Mouse (Mus musculus) ES-E14 (cell line): ENCODE measurements around the gene Cfap61. TPM values are rescaled to one million over a fixed set of nuclear protein-coding genes. Genes with fewer than 3 reads are reported as not detected.

Source experiments
- DNase-seq: peaks from one replicate; pipeline ENCODE4 v3.0.0-alpha.2; 2013; ENCODE audit warnings: low read depth, low spot score
- H3K27ac ChIP-seq: 2 replicates; pipeline ENCODE4 v1.5.1; 2012; ENCODE audit warnings: low read depth, mild to moderate bottlenecking, low read length, moderate library complexity, mixed read lengths; ENCODE audit not compliant: poor library complexity, insufficient read depth, severe bottlenecking
- H3K36me3 ChIP-seq: 2 replicates; pipeline ENCODE4 v1.6.1; 2012; ENCODE audit warnings: mild to moderate bottlenecking, low read length, moderate library complexity, mixed read lengths; ENCODE audit not compliant: control insufficient read depth, poor library complexity, insufficient read depth, severe bottlenecking
- H3K4me1 ChIP-seq, 2 experiments: fragments of 150-350 bp in 1 of 2; sonication (generic) in 1 of 2; 2 replicates each; pipeline ENCODE4 v1.6.1; 2012; ENCODE audit warnings: low read length in 2 of 2, mild to moderate bottlenecking in 1 of 2, mixed read lengths in 1 of 2; ENCODE audit not compliant: control insufficient read depth in 2 of 2, insufficient read depth in 2 of 2, poor library complexity in 1 of 2
- H3K4me3 ChIP-seq, 2 experiments: fragments of 150-350 bp in 1 of 2; sonication (generic) in 1 of 2; 2 replicates each; pipeline ENCODE4 v1.5.1; 2012; ENCODE audit warnings: low read length in 2 of 2, low read depth in 1 of 2, mild to moderate bottlenecking in 1 of 2, mixed read lengths in 1 of 2; ENCODE audit not compliant: insufficient read depth in 1 of 2, poor library complexity in 1 of 2, severe bottlenecking in 1 of 2
- H3K9ac ChIP-seq: 2 replicates; pipeline ENCODE4 v1.6.1; 2012; ENCODE audit warnings: low read depth, mild to moderate bottlenecking, low read length, mixed read lengths; ENCODE audit not compliant: poor library complexity, insufficient read depth, severe bottlenecking
- H3K9me3 ChIP-seq: fragments of 150-350 bp; sonication (generic); 2 replicates; pipeline ENCODE4 v1.6.1; 2012; ENCODE audit warnings: low read depth, mild to moderate bottlenecking, low read length; ENCODE audit not compliant: control insufficient read depth, insufficient read depth
- CHD2 ChIP-seq: IDR thresholded peaks from 2 replicates; pipeline ENCODE4 v1.6.1; 2014; ENCODE audit warnings: mild to moderate bottlenecking, low read depth, low read length, inconsistent platforms
- HCFC1 ChIP-seq: IDR thresholded peaks from 2 replicates; pipeline ENCODE4 v1.6.1; 2012; ENCODE audit warnings: low read length, inconsistent platforms, borderline replicate concordance; ENCODE audit not compliant: insufficient read depth
- MAFK ChIP-seq: IDR thresholded peaks from 2 replicates; pipeline ENCODE4 v1.6.1; 2014; ENCODE audit warnings: mild to moderate bottlenecking, low read depth, low read length, inconsistent platforms; ENCODE audit not compliant: insufficient read depth
- ZC3H11A ChIP-seq: IDR thresholded peaks from 2 replicates; pipeline ENCODE4 v1.6.1; 2012; ENCODE audit warnings: low read depth, mild to moderate bottlenecking, inconsistent platforms, low read length, borderline replicate concordance
- ZNF384 ChIP-seq: IDR thresholded peaks from 2 replicates; pipeline ENCODE4 v1.6.1; 2012; ENCODE audit warnings: low read depth, low read length, inconsistent platforms
- in situ Hi-C, 2 experiments: fragments of 600-800 bp; cut with MboI; formaldehyde crosslinking; loops; one replicate each; pipeline ENCODE4 v1.15.1; 2025; ENCODE audit warnings: low sequenced_read_pairs in 2 of 2, inconsistent platforms in 1 of 2; ENCODE audit not compliant: unreplicated experiment in 2 of 2
- total RNA-seq: library from RNA; depleted of rRNA; stranded (reverse); fragments of 300-350 nt; gene quantifications from 2 replicates; pipeline ENCODE4 v1.2.3, GENCODE M21; 2012

Cfap61 gene
- total RNA-seq, 1 experiment, result 0.45 TPM

GRCm38 (mm10) chr2:146105341-146105740 is 170.8 kb downstream of the Cfap61 start:
- no peaks in the 10 kb centered on the region for H3K4me1 ChIP-seq
- DNase-seq, result no peak
- H3K9me3 ChIP-seq, result no peaks in the 10 kb centered on the region
- no peak overlapping the region for H3K9ac ChIP-seq
- H3K4me3 ChIP-seq, result no peak overlapping the region
- H3K36me3 ChIP-seq, result no peaks in the 10 kb centered on the region
- no peak for TF ChIP-seq CHD2
- TF ChIP-seq ZNF384, result no peak
- TF ChIP-seq MAFK, result no peak
- no peak for TF ChIP-seq ZC3H11A
- no peak for TF ChIP-seq HCFC1
- in situ Hi-C loops, result no loop called here
- H3K27ac ChIP-seq, result no peak overlapping the region

GRCm38 (mm10) chr2:146107980-146108379 is 173.4 kb downstream of the Cfap61 start:
- Histone ChIP-seq H3K4me1 (no peaks in the 10 kb centered on the region), H3K4me3 (no peak overlapping the region), H3K36me3 (no peaks in the 10 kb centered on the region), H3K9me3 (no peaks in the 10 kb centered on the region), H3K27ac (no peak overlapping the region), H3K9ac (no peak overlapping the region)
- DNase-seq, result no peak
- in situ Hi-C loops, result no loop called here
- TF ChIP-seq ZNF384, result no peak
- TF ChIP-seq CHD2, result no peak
- TF ChIP-seq MAFK, result no peak
- TF ChIP-seq ZC3H11A, result no peak
- TF ChIP-seq HCFC1, result no peak

GRCm38 (mm10) chr2:146109921-146110320 is 175.3 kb downstream of the Cfap61 start:
- H3K9ac ChIP-seq, result no peak overlapping the region
- H3K4me1 ChIP-seq, result no peaks in the 10 kb centered on the region
- no peak for TF ChIP-seq ZC3H11A
- TF ChIP-seq HCFC1, result no peak
- no peak for TF ChIP-seq MAFK
- no peak for TF ChIP-seq ZNF384
- no peak for TF ChIP-seq CHD2
- H3K4me3 ChIP-seq, result no peak overlapping the region
- no peaks in the 10 kb centered on the region for H3K9me3 ChIP-seq
- H3K36me3 ChIP-seq, result no peaks in the 10 kb centered on the region
- in situ Hi-C loops, result no loop called here
- H3K27ac ChIP-seq, result no peak overlapping the region
- DNase-seq, result no peak

- in situ Hi-C loops, result no loop called here
- Histone ChIP-seq H3K9me3 (no peaks in the 10 kb centered on the region), H3K4me1 (no peaks in the 10 kb centered on the region), H3K36me3 (no peaks in the 10 kb centered on the region), H3K27ac (no peak overlapping the region), H3K4me3 (no peak overlapping the region), H3K9ac (no peak overlapping the region)
- no peak for DNase-seq
- TF ChIP-seq MAFK (no peak), ZC3H11A (no peak), CHD2 (no peak), HCFC1 (no peak), ZNF384 (no peak)
Observed at GRCm38 (mm10) chr2:146116282-146116681, 181.7 kb downstream of the Cfap61 start.

- no peaks in the 10 kb centered on the region for H3K4me1 ChIP-seq
- H3K4me3 ChIP-seq, result no peak overlapping the region
- TF ChIP-seq ZC3H11A (no peak), CHD2 (no peak), ZNF384 (no peak), HCFC1 (no peak), MAFK (no peak)
- no peaks in the 10 kb centered on the region for H3K9me3 ChIP-seq
- no peaks in the 10 kb centered on the region for H3K36me3 ChIP-seq
- H3K9ac ChIP-seq, result no peak overlapping the region
- no peak for DNase-seq
- in situ Hi-C loops, result no loop called here
- no peak overlapping the region for H3K27ac ChIP-seq
Observed at GRCm38 (mm10) chr2:146116726-146117125, 182.1 kb downstream of the Cfap61 start.
